Mouse (Mus musculus) forebrain, embryonic 11.5 days (tissue): ENCODE measurements at regions not wholly inside any gene's neighbourhood (a gene's known extent, or its start where the extent isn't known, plus 50 kb on each side); places are given as distances from the start of the nearest gene placed in this dataset.

ENCODE experiments used
- ATAC-seq: fragments of 200-750 bp; cut with Nextera tagmentation; replicated peaks from 2 replicates; pipeline ENCODE4 v1.8.0; 2017; ENCODE audit warnings: moderate TSS enrichment; ENCODE audit not compliant: low FRiP score
- DNase-seq: peaks from one replicate; pipeline ENCODE4 v3.0.0-alpha.2; 2017; ENCODE audit warnings: low spot score
- H3K27ac ChIP-seq: fragments of 300-500 bp; sonication (generic); 2 replicates; pipeline ENCODE4 v1.5.1; 2014; ENCODE audit warnings: low read depth, low read length
- H3K27me3 ChIP-seq: fragments of 300-500 bp; sonication (generic); 2 replicates; pipeline ENCODE4 v1.6.1; 2014; ENCODE audit warnings: mild to moderate bottlenecking, low read length, mixed read lengths; ENCODE audit not compliant: control insufficient read depth, insufficient read depth
- H3K36me3 ChIP-seq: fragments of 300-500 bp; sonication (generic); 2 replicates; pipeline ENCODE4 v1.6.1; 2014; ENCODE audit warnings: mild to moderate bottlenecking, low read length, moderate library complexity, mixed read lengths; ENCODE audit not compliant: control insufficient read depth, insufficient read depth
- H3K4me1 ChIP-seq: fragments of 300-500 bp; sonication (generic); replicated peaks from 2 replicates; pipeline ENCODE4 v1.6.1; 2014; ENCODE audit warnings: low read length, mixed read lengths; ENCODE audit not compliant: control insufficient read depth, insufficient read depth
- H3K4me2 ChIP-seq: fragments of 300-500 bp; sonication (generic); 2 replicates; pipeline ENCODE4 v1.6.1; 2014; ENCODE audit warnings: low read depth, mild to moderate bottlenecking, low read length, moderate library complexity, mixed read lengths; ENCODE audit not compliant: severe bottlenecking
- H3K4me3 ChIP-seq: fragments of 300-500 bp; sonication (generic); 2 replicates; pipeline ENCODE4 v1.5.1; 2014; ENCODE audit warnings: low read depth, low read length
- H3K9ac ChIP-seq: fragments of 300-500 bp; sonication (generic); 2 replicates; pipeline ENCODE4 v1.6.1; 2014; ENCODE audit warnings: low read length
- H3K9me3 ChIP-seq: fragments of 300-500 bp; sonication (generic); 2 replicates; pipeline ENCODE4 v1.6.1; 2016; ENCODE audit warnings: low read length, mixed read lengths; ENCODE audit not compliant: control insufficient read depth
- WGBS: fragments of 180-500 bp; shearing (Covaris S2); extraction: QIAGEN DNeasy Blood & Tissue Kit; methylation state at CpG from one replicate; pipeline ENCODE4 v1.1.7; 2014; 5-methylcytosine and 5-hydroxymethylcytosine counted together

DNA sequence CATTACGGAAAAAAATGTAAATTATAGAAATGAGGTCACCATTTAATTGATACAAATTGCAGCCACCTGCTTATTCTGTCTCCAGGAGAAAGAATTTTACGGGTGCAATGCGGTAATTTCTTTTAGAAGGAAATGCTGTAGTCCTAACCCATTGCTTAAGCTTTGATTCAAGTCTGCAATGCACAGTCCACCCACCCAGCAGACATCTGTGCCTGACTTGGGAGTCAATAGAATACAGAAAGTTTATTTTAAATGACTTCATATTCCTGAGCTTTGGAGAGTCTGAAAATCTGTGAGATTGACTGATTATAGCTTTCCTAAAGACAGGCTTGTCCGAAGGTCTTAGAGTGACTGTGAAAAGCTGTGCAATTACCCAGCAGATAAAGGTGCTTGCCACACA, 693.8 kb upstream of the Tmem132c start:
- Histone ChIP-seq H3K9ac (no peak overlapping the region), H3K27me3 (no peaks in the 10 kb centered on the region), H3K4me2 (no peak overlapping the region), H3K36me3 (no peaks in the 10 kb centered on the region), H3K9me3 (no peaks in the 10 kb centered on the region), H3K4me3 (no peak overlapping the region), H3K27ac (no peak overlapping the region), H3K4me1 (no peaks in the 10 kb centered on the region)
- WGBS: 86% methylated on average over 4 of the region's 4 CpGs
- DNase-seq: no peak
- no peak for ATAC-seq

DNA sequence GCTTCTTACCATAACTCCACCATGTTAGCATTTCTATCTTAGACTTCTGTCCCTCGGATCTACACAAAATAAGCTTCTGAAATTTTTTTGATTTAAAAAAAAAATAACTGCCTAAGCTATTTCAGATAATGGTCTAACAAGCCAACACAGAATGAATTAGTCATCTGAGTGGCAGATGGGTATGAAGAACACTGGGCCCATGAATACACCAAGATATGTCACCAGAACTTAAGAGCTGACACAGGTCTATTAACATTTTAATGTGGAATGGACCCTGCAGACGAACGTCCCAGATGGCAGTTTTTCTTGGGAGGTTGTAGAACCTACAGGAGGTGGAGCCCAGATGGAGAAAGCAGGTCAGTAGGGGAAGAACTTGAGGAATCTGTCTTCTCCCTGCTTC, 689.9 kb upstream of the Tmem132c start:
- Histone ChIP-seq H3K4me2 (no peak overlapping the region), H3K9ac (no peak overlapping the region), H3K36me3 (no peaks in the 10 kb centered on the region), H3K4me3 (no peak overlapping the region), H3K27me3 (no peaks in the 10 kb centered on the region), H3K4me1 (no peaks in the 10 kb centered on the region), H3K27ac (no peak overlapping the region), H3K9me3 (no peaks in the 10 kb centered on the region)
- ATAC-seq (no peak), DNase-seq (no peak)
- WGBS: 76% methylated on average over 3 of the region's 3 CpGs

DNA sequence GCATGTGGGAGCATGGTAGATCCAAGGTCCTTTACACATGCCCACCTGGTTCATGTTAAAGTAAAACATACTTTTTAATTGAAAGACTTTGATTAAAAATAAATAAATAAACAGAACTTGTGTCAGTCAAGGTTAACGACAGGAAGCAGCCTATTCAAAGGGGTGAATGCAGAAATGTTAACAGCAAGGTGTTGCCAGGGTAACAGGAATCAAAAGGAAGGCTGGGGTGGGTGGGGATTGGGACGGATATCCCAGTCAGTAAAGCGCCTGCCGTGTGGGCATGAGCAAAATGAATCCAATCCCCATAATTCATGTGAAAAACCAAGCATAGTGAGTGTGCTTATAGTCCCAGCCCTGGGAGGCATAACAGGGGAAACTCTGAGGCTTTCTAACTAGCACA, 682.6 kb upstream of the Tmem132c start:
- Histone ChIP-seq H3K27me3 (no peaks in the 10 kb centered on the region), H3K9me3 (no peaks in the 10 kb centered on the region), H3K27ac (no peak overlapping the region), H3K4me1 (no peaks in the 10 kb centered on the region), H3K9ac (no peak overlapping the region), H3K4me3 (no peak overlapping the region), H3K4me2 (no peak overlapping the region), H3K36me3 (no peaks in the 10 kb centered on the region)
- ATAC-seq: no peak
- 44% methylated on average over 4 of the region's 4 CpGs for WGBS
- DNase-seq: no peak

DNA sequence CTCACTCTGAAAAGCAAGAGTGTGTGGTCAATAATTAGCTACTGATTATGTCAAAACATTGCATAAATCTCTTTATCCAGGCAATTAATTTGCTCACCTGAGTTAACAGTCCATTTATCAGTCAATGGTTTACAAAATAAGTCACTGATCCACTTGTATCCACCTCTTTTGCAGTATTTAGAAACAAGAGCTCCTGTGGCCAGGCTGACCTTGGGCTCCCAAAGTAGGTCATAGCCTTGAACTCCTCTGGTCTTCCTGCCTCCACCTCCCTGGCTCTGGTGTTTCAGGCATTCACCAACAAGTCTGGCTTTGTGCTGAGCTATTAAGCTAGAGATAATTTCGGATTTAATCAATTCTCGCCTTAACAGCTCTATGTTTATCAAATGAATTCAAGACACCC, 675.8 kb upstream of the Tmem132c start:
- no peak for ATAC-seq
- Histone ChIP-seq H3K27ac (no peak overlapping the region), H3K9me3 (no peaks in the 10 kb centered on the region), H3K4me2 (no peak overlapping the region), H3K36me3 (no peaks in the 10 kb centered on the region), H3K9ac (no peak overlapping the region), H3K27me3 (no peaks in the 10 kb centered on the region), H3K4me3 (no peak overlapping the region), H3K4me1 (no peaks in the 10 kb centered on the region)
- no peak for DNase-seq
- 86% methylated on average over 2 of the region's 2 CpGs for WGBS

DNA sequence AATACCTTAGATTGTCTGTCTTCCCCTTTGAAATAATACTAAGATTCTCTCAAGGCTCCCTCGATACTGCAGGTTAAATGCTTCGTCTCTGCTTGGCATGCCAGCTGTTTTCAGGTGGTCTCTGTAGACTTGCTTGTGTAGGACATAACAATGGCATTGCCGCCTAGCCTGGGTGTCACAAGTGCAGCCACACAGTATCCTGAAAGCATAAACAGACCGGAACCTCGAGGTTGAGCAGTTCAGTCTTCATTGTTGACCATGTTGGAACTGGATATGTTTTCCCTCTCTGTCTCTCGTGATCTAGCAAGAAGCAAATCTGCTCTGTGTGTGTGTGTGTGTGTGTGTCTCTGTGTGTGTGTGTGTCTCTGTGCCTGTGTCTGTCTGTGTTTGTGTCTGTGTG, 675.4 kb upstream of the Tmem132c start:
- 84% methylated on average over 6 of the region's 6 CpGs for WGBS
- H3K4me2 ChIP-seq: no peak overlapping the region
- H3K36me3 ChIP-seq: no peaks in the 10 kb centered on the region
- H3K9ac ChIP-seq: no peak overlapping the region
- H3K4me1 ChIP-seq: no peaks in the 10 kb centered on the region
- ATAC-seq (no peak), DNase-seq (no peak)
- no peak overlapping the region for H3K4me3 ChIP-seq
- H3K27me3 ChIP-seq: no peaks in the 10 kb centered on the region
- no peak overlapping the region for H3K27ac ChIP-seq
- H3K9me3 ChIP-seq: no peaks in the 10 kb centered on the region

DNA sequence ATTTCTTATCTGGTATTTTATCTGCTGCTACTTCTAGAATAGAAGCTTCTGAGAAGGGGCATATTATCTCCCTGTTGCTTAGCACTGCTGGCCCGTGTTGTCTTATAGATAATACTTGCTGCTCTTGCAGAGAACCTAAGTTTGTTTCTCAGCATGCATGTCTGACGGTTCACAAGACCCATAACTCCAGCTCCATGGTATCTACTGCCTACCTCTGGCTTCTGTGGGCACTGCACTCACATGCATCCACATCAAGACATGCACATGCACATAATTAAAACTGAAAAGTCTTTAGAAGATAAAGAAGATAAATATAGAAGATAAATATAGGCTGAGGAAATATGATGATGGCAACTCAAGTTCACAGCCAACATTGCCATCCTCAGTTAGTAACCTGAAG, 667.8 kb upstream of the Tmem132c start:
- 78% methylated on average over 2 of the region's 2 CpGs for WGBS
- H3K4me3 ChIP-seq: no peak overlapping the region
- H3K9me3 ChIP-seq: no peaks in the 10 kb centered on the region
- no peaks in the 10 kb centered on the region for H3K4me1 ChIP-seq
- no peak overlapping the region for H3K4me2 ChIP-seq
- no peak overlapping the region for H3K27ac ChIP-seq
- ATAC-seq: no peak
- H3K27me3 ChIP-seq: no peaks in the 10 kb centered on the region
- H3K9ac ChIP-seq: no peak overlapping the region
- no peak for DNase-seq
- H3K36me3 ChIP-seq: no peaks in the 10 kb centered on the region

DNA sequence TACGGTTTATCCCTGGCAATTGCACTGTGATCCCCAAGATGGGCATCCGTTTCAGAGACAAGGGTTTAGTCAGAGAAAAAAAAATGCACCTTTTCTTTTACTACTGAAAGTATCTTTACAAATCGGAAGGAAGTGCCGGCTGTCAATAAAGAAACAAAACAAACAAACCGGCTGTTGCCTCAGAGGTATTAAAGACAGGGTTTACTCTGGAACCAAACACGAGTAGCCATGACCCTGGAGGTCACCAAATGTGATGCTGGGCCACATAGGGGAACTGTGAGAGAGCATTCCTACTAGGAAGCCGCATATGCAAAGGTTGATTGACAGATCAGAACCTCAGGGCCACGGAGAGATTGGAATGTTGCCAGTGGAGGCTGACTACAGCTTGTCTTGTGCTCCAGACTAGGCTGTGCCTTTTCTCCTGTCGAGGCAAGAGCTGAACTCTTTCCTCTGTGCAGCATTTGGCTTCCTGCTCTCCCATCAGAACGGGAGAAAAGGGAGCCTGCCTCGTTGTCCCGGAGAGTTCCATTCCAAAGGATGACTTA, 643.8 kb upstream of the Tmem132c start:
- Histone ChIP-seq H3K9me3 (no peaks in the 10 kb centered on the region), H3K4me1 (no peaks in the 10 kb centered on the region)
- no peak for DNase-seq

DNA sequence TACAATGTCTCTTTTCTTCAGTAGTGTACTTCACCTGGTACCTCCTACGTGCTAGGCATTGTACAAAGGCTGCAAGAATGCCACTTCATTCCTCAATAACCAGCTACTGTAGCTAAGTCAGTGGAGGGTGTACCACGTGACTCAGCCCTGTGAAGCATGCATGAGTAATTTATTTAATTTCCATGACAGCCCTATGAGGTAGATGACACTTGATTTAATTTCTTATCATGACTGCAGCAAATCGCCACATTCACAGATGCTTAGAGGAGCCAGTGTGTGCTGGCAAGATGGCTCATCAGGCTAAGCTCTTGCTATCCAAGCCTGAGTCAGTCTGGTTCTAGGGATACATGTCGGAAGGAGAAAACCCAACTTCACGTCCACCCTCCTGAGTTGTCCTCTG, 642.0 kb upstream of the Tmem132c start:
- H3K27ac ChIP-seq: no peak overlapping the region
- no peaks in the 10 kb centered on the region for H3K4me1 ChIP-seq
- no peaks in the 10 kb centered on the region for H3K9me3 ChIP-seq
- DNase-seq (no peak), ATAC-seq (no peak)
- no peak overlapping the region for H3K9ac ChIP-seq
- H3K36me3 ChIP-seq: no peaks in the 10 kb centered on the region
- H3K4me2 ChIP-seq: no peak overlapping the region
- no peak overlapping the region for H3K4me3 ChIP-seq
- 87% methylated on average over 5 of the region's 5 CpGs for WGBS
- no peaks in the 10 kb centered on the region for H3K27me3 ChIP-seq

More for the DNA sequence above, 643.8 kb upstream of the Tmem132c start:
- Histone ChIP-seq H3K4me2 (no peak overlapping the region), H3K9ac (no peak overlapping the region), H3K4me3 (no peak overlapping the region), H3K27me3 (no peaks in the 10 kb centered on the region), H3K36me3 (no peaks in the 10 kb centered on the region), H3K27ac (no peak overlapping the region)
- WGBS: 69% methylated on average over 12 of the region's 12 CpGs
- no peak for ATAC-seq

DNA sequence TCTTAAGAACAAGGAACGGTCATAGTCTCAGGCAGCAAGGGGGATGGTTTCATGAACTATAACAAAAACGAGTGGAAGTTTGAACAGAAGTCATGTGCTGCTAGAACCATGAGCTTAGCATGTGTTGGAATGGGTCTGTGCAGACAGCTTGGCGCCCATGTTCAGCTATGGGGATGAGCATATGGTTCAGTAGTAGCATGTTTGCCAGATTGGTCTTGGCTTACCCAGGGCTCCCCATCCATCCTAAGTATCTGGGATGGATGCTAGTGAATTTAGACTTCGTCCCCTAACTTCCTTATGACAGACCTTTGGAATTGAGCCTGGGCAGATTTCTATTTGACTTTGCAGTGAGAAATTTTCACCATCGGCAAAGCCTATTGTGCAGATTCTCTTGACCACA, 634.9 kb upstream of the Tmem132c start:
- DNase-seq (no peak), ATAC-seq (no peak)

More for the DNA sequence above, 634.9 kb upstream of the Tmem132c start:
- Histone ChIP-seq H3K36me3 (no peaks in the 10 kb centered on the region), H3K4me3 (no peak overlapping the region), H3K27ac (no peak overlapping the region), H3K9ac (no peak overlapping the region), H3K9me3 (no peaks in the 10 kb centered on the region), H3K27me3 (no peaks in the 10 kb centered on the region), H3K4me2 (no peak overlapping the region), H3K4me1 (no peaks in the 10 kb centered on the region)
- 83% methylated on average over 5 of the region's 5 CpGs for WGBS
